Mouse (Mus musculus): ENCODE results near the gene Ror1. TPM values are rescaled to one million over a fixed set of nuclear protein-coding genes. Genes with fewer than 3 reads are reported as not detected.
A peak's percentile ranks its signal among the peaks of the same experiment; 100 is the strongest.

Gene Ror1
- polyA plus RNA-seq (2016; fragmentation: Nextera tagmentation; extraction: Ambion mirVana): 9.3 and 9.9 TPM in 2 replicates

DNA sequence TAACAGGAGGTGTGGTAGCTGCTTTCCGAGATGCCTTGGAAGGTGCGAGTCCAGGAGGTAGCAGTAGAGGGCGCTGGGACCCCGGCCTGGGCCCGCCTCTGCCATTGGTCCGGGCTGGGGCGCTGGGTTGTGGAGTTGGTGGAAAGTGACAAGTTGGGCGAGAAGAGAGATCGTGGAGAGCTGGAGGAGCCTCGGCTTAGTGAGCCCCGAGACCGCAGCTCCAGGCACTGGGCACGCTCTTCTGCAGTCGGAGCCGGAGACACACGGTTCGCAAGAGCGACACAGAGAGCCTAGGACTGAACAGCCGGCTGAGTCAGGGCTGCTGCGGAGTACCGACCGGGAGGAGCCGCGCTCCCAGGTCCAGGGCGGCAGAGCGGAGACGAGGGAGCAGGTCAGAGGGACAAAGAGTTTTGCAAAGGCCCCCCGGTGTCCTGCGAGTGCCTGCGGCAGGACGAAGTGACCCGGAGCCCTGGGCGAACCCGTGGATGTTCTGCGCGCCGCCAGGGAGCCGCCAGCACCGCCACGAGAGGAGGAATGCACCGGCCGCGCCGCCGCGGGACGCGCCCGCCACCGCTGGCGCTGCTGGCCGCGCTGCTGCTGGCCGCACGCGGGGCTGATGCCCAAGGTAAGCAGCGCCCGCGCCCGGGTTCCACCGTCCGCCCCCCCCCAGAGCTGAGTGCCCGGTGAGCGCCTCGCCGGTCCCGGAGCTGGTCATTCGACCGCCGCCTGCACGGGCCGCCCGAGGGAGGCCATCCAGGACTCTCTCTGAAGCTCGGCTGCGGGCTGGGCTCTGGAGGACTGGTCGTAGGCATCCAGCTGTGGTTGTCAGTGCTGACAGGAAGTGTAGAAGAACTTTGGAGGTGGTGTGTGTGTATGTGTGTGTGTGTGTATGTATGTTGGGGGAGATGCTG, at the start of gene Ror1:
Gene Ror1, plus strand, starts transcription at position 107 of the 911 bp plus-strand sequence.
- WGBS: under 1% methylated on average over 74 of the region's 76 CpGs
- H3K9ac ChIP-seq: peak within 1 kb of the TSS; percentile 75
- no peaks in the 10 kb centered on the region for H3K36me3 ChIP-seq
- ATAC-seq (ENCODE audit: low FRiP score): peak; percentile 92
- H3K4me2 ChIP-seq (replicated peaks): peak within 1 kb of the TSS; percentile 88
- no peaks in the 10 kb centered on the region for H3K9me3 ChIP-seq (replicated peaks)
- peaks cover 12% of the 10 kb centered on the region; the same call in 1 of the 2 replicates for H3K4me1 ChIP-seq
- peak within 1 kb of the TSS; percentile 67 for H3K4me3 ChIP-seq
- peaks cover 3% of the 10 kb centered on the region; the same call in 1 of the 2 replicates for H3K27me3 ChIP-seq
- H3K27ac ChIP-seq: peak within 1 kb of the TSS; percentile 76

DNA sequence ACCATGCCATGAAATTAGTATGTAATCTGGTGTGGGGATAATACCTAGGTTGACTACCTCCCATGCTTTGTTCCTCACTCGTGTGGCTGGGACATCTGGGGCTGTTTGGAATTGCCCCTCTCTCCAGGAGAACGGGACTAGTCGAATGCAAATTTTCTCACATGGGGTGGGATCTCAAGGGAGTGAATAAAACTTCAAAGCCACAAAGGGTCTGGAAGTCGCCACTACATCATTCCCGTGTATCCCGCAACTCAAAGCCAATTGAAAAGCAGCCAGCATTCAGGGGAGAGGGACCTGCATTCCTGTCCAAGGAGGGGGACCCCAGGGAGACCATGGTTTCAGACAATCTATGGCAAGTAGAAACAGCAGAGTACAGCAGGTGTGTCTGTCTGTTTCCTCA, 48.5 kb upstream of the Ror1 start:
- H3K27me3 ChIP-seq: no peaks in the 10 kb centered on the region
- WGBS: 30% methylated on average over 6 of the region's 6 CpGs
- no peak overlapping the region for H3K9ac ChIP-seq
- H3K36me3 ChIP-seq: no peaks in the 10 kb centered on the region
- H3K4me2 ChIP-seq (replicated peaks): no peak overlapping the region
- H3K4me1 ChIP-seq: no peaks in the 10 kb centered on the region
- H3K4me3 ChIP-seq: no peak overlapping the region
- no peak overlapping the region for H3K27ac ChIP-seq
- no peak for ATAC-seq (ENCODE audit: low FRiP score)
- H3K9me3 ChIP-seq (replicated peaks): no peaks in the 10 kb centered on the region

DNA sequence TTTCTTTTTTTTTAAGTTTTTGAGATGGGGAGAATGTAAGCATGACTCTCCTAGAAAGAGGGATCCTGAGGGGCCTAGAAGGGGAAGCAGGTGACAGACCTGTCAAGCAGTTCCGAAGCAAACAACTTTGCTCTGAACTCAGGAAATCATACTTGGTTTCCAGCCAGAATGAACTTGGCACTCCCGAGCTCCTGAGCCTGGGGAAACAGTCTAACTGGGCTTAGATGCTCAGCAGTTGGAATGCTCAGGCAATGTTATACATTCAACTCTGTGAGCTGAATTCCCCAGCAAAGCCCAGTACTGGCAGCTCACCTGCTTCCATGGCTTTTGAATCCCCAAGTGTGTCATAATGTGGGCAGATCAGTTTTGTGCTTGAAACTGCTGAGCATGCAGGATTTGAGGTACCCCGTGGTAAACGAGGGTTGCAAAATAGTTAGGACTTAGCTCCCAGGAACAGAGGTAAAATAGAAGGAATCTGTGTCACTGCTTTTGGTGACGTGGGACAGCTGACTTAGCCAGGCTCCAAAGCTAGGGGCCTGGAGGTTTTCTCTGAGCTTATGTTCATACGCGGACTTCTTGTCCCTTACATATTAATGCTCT, 47.1 kb upstream of the Ror1 start:
- Histone ChIP-seq H3K27ac (no peak overlapping the region), H3K4me1 (no peaks in the 10 kb centered on the region), H3K4me3 (no peak overlapping the region), H3K9me3 (replicated peaks) (no peaks in the 10 kb centered on the region), H3K4me2 (replicated peaks) (no peak overlapping the region), H3K9ac (no peak overlapping the region), H3K27me3 (no peaks in the 10 kb centered on the region), H3K36me3 (no peaks in the 10 kb centered on the region)
- WGBS: 82% methylated on average over 7 of the region's 7 CpGs
- no peak for ATAC-seq (ENCODE audit: low FRiP score)

- Histone ChIP-seq H3K27ac (no peak overlapping the region), H3K9ac (no peak overlapping the region), H3K27me3 (no peaks in the 10 kb centered on the region), H3K4me1 (no peaks in the 10 kb centered on the region), H3K36me3 (no peaks in the 10 kb centered on the region), H3K4me3 (no peak overlapping the region), H3K9me3 (replicated peaks) (no peaks in the 10 kb centered on the region), H3K4me2 (replicated peaks) (no peak overlapping the region)
- no peak for ATAC-seq (ENCODE audit: low FRiP score)
These were observed 43.8 kb upstream of the Ror1 start for GRCm38 (mm10) chr4:100051767-100052166.

- Histone ChIP-seq H3K27me3 (no peaks in the 10 kb centered on the region), H3K36me3 (no peaks in the 10 kb centered on the region), H3K9ac (no peak overlapping the region), H3K27ac (no peak overlapping the region), H3K9me3 (replicated peaks) (no peaks in the 10 kb centered on the region), H3K4me1 (no peaks in the 10 kb centered on the region), H3K4me2 (replicated peaks) (no peak overlapping the region), H3K4me3 (no peak overlapping the region)
- no peak for ATAC-seq (ENCODE audit: low FRiP score)
- WGBS: 84% methylated on average over 3 of the region's 3 CpGs
These were observed 43.3 kb upstream of the Ror1 start for GRCm38 (mm10) chr4:100052258-100052657.

DNA sequence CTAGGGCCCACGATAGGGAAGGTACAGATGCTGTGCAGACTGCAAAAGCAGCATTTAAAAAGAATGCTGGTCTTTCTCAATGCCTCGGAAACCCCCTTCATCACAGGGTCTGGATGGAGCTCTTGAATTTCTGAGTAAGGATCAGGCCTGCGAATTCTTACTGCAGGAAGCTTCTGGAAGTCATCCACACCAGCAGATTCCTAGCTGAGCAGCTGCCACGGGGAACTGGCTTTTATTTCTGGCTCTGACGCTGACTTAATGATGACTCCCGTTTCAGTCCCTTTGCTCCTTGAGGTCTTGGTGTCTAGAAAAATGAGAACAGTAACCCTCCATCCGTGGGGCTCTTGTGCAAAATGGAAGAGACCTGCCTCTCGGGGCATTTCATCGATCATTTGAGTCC, 39.5 kb upstream of the Ror1 start:
- no peak overlapping the region for H3K4me3 ChIP-seq
- 75% methylated on average over 9 of the region's 9 CpGs for WGBS
- no peak overlapping the region for H3K4me2 ChIP-seq (replicated peaks)
- ATAC-seq (ENCODE audit: low FRiP score): no peak
- no peaks in the 10 kb centered on the region for H3K36me3 ChIP-seq
- no peak overlapping the region for H3K9ac ChIP-seq
- H3K9me3 ChIP-seq (replicated peaks): no peaks in the 10 kb centered on the region
- H3K27ac ChIP-seq: no peak overlapping the region
- H3K27me3 ChIP-seq: no peaks in the 10 kb centered on the region; the same call in 1 of the 2 replicates
- no peaks in the 10 kb centered on the region for H3K4me1 ChIP-seq

GRCm38 (mm10) chr4:100056446-100056845, 39.1 kb upstream of the Ror1 start:
- no peak overlapping the region for H3K4me3 ChIP-seq
- WGBS: 77% methylated on average over 4 of the region's 4 CpGs
- no peaks in the 10 kb centered on the region for H3K4me1 ChIP-seq
- H3K27me3 ChIP-seq: no peaks in the 10 kb centered on the region; the same call in 1 of the 2 replicates
- H3K9ac ChIP-seq: no peak overlapping the region
- H3K4me2 ChIP-seq (replicated peaks): no peak overlapping the region
- H3K27ac ChIP-seq: no peak overlapping the region
- ATAC-seq (ENCODE audit: low FRiP score): no peak
- no peaks in the 10 kb centered on the region for H3K9me3 ChIP-seq (replicated peaks)
- H3K36me3 ChIP-seq: no peaks in the 10 kb centered on the region

DNA sequence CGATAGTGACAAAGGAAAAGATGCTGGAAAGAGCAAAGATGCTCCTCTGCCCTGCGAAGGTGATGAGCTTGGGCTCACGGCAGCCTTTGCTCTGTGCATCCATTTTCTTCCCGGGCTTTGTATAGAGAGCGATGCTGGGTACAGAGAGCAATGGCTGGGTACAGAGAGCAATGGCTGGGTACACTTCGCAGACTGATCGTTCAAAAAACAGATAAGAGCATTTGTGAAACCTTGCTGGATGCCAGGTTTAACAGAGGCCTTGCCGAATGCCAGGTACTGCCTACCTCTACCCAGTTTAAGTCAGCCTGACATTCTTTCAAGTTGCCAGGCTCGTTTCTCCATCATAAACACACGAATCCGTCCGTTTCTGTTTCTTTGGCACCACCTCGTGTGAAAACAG, 38.2 kb upstream of the Ror1 start:
- Histone ChIP-seq H3K4me2 (replicated peaks) (no peak overlapping the region), H3K9ac (no peak overlapping the region), H3K9me3 (replicated peaks) (no peaks in the 10 kb centered on the region), H3K27ac (no peak overlapping the region), H3K27me3 (no peaks in the 10 kb centered on the region; the same call in 1 of the 2 replicates), H3K4me1 (0 out of 2 replicates have a peak, but pooled peaks cover 2% of the 10 kb centered on the region), H3K4me3 (no peak overlapping the region), H3K36me3 (no peaks in the 10 kb centered on the region)
- ATAC-seq (ENCODE audit: low FRiP score): no peak
- whole genome bisulfite sequencing: 90% methylated on average over 13 of the region's 13 CpGs

DNA sequence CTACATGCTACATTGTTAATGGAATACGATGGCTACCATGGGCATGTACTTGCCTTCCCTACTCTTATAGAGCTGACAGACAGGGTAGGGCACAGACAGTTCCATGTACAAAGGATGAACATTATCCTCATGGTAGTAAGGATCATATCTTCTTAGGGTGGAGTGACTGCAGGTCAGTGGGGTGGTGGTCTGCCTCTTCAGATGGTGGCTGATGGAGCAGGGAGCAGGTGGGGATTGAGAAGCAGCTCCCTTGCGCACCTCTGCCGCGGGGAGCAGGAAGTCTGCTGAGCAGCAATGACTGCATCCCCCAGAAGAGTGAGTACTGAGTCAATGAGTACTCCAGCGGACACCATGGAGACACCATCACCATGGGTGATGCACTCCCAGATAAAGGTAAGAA, 37.0 kb upstream of the Ror1 start:
- no peak for ATAC-seq (ENCODE audit: low FRiP score)
- no peaks in the 10 kb centered on the region; the same call in 1 of the 2 replicates for H3K27me3 ChIP-seq
- 97% methylated on average over 5 of the region's 5 CpGs for WGBS

GRCm38 (mm10) chr4:100059811-100060210, 35.8 kb upstream of the Ror1 start:
- Histone ChIP-seq H3K4me2 (replicated peaks) (no peak overlapping the region), H3K9me3 (replicated peaks) (no peaks in the 10 kb centered on the region), H3K36me3 (no peaks in the 10 kb centered on the region), H3K27ac (no peak overlapping the region), H3K4me1 (0 out of 2 replicates have a peak, but pooled peaks cover 2% of the 10 kb centered on the region), H3K4me3 (no peak overlapping the region), H3K27me3 (no peaks in the 10 kb centered on the region; the same call in 1 of the 2 replicates), H3K9ac (no peak overlapping the region)
- 54% methylated on average over 3 of the region's 3 CpGs for WGBS
- ATAC-seq (ENCODE audit: low FRiP score): no peak

More for the DNA sequence above, 37.0 kb upstream of the Ror1 start:
- no peak overlapping the region for H3K27ac ChIP-seq
- no peak overlapping the region for H3K4me3 ChIP-seq
- no peaks in the 10 kb centered on the region for H3K36me3 ChIP-seq
- H3K9me3 ChIP-seq (replicated peaks): no peaks in the 10 kb centered on the region
- no peak overlapping the region for H3K9ac ChIP-seq
- 0 out of 2 replicates have a peak, but pooled peaks cover 2% of the 10 kb centered on the region for H3K4me1 ChIP-seq
- H3K4me2 ChIP-seq (replicated peaks): no peak overlapping the region

DNA sequence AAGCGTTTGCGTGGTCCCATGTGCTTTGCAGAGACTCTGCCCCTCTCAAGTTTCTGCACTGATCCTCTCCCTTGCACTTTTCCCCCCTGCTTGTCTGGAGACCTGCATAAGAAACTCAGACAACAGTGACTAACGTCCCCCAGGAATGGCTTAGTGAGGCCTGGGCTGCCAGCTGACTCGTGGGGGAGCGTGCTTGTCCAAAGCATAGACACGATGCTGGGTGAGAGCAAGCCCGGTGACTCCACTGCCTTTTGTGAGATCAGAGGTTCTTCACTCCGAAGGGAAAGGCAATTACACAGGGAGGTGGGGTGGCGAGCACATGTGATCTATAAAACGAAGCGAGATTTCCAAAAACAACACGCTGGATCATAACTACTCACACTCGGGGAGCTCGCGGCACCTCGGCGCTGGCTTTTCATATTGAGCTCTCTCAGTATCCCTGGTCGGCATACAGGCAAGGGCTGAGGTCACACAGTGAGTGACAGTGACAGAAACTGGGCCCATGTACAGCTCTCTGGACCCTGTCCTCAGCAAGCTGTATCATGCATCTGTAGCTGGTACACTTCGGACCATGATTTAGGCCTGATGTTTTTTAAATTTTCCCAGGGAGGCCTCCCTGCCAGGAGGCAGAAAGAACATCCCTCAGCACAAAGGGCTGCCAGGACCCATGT, 34.1 kb upstream of the Ror1 start:
- Histone ChIP-seq H3K27ac (no peak overlapping the region), H3K4me1 (0 out of 2 replicates have a peak, but pooled peaks cover 5% of the 10 kb centered on the region), H3K4me2 (replicated peaks) (no peak overlapping the region), H3K9me3 (replicated peaks) (no peaks in the 10 kb centered on the region), H3K27me3 (no peaks in the 10 kb centered on the region; the same call in 1 of the 2 replicates), H3K9ac (no peak overlapping the region), H3K36me3 (no peaks in the 10 kb centered on the region), H3K4me3 (no peak overlapping the region)
- WGBS: 63% methylated on average over 19 of the region's 19 CpGs
- no peak for ATAC-seq (ENCODE audit: low FRiP score)

- Histone ChIP-seq H3K4me3 (no peak overlapping the region), H3K36me3 (no peaks in the 10 kb centered on the region), H3K4me2 (replicated peaks) (no peak overlapping the region), H3K27me3 (no peaks in the 10 kb centered on the region), H3K9me3 (replicated peaks) (no peaks in the 10 kb centered on the region), H3K9ac (no peak overlapping the region), H3K4me1 (0 out of 2 replicates have a peak, but pooled peaks cover 9% of the 10 kb centered on the region), H3K27ac (no peak overlapping the region)
- WGBS: 79% methylated on average over 2 of the region's 2 CpGs
- ATAC-seq (ENCODE audit: low FRiP score): no peak
These were observed 29.9 kb upstream of the Ror1 start for GRCm38 (mm10) chr4:100065686-100066085.
